Mouse (Mus musculus) cerebellum, adult 9-10 months (tissue): ENCODE data around the gene 2300002M23Rik.

Experiments used
- DNase-seq: peaks from one replicate; pipeline ENCODE4 v3.0.0; 2022

Gene 2300002M23Rik

DNA sequence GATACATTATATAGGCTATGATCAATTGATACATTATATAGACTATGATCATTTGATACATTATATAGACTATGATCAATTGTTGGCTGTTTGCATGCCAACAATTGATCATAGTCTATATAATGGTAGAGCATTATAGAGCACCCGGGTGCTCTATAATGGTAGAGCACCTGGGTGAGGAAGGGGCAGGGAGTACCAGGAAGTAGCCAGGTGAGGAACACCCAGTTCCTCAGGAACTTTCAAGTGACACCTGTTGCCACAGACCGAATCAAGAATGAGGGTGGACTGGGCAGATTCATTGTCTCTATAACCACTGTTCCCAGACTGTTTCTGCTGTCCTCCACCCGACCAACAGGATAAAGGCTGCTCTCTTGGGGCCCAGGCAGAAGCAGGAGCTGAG lies at the start of gene 2300002M23Rik:
TSS of gene 2300002M23Rik (plus strand) at position 301 of the 400 bp plus-strand sequence.
- DNase-seq: no peak

DNA sequence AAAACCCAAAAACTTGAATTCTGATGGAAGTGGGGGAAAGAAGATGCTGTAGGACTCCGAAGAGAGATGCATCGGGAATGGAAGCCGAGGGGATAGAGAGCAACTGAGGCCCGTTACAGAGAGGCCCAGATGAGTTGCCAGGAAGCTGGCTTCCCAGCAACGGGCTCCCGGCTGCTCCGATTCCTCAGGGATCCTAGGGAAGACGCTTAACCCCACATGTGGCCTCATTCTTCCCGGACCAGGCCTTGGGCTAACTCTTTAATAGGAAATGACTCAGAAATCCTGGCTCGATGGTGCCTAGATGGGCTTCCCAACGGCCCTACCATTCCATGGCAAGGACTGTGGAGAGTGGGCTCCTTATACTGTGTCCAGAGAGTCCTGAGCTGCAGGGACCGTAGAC lies 49.7 kb upstream of the 2300002M23Rik start:
- DNase-seq: no peak

DNA sequence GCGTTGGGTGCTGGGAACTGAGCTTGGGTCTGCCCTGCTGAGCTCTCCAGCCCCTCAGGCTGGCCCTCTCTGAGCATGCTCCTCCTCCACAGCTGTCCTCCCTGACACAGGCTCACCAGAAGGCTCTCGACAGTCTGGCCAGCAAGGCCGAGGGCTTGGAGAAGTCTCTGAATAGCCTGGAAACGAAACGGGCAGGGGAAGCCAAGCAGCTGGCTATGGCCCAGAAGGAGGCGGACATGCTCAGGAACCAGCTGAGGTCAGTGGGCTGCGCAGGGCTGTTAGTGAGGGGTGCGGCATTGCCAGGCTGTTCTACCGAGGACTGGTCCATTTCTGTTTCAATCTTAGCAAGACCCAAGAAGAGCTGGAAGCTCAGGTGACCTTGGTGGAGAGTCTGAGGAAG lies 42.9 kb upstream of the 2300002M23Rik start:
- DNase-seq: no peak

DNA sequence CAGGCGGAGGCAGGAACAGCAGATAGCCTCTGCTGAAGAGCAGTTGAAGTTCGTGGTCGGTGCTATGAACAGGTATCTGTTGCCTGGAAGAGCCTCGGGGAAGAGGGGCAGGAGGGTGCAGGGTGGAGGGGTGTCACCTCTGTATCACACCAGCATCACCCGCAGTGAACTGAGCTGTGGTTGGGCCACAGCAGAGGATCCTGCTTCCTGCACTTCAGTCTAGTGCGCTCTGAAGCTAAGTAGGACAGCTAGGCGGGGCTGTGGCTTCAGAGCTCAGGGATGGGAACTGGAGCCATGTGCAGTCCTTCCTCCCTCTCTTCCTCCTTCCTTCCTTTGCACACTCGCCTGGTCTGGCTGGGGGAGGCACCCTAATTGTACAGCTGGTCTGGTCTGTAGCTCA lies 40.6 kb upstream of the 2300002M23Rik start:
- DNase-seq: no peak

DNA sequence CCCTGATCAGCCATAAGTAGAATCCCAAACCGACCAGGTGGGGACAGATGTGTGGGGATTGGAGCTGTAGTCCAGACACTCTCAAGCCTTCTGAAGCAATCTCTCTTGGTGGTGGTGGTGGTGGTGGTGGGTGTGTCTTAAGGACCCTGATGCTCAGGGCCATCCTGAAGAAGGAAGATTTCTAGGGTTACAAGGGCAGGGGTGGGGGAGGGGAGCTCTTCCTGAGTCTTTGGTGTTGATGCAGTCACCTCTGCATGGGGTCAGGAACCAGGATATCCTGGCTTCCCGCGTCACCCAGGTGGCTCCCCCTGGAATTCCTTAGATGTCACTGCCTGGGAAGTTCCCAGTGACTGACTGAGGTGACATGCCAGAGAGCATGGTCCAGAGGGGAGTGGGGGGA lies 34.9 kb upstream of the 2300002M23Rik start:
- DNase-seq: no peak

DNA sequence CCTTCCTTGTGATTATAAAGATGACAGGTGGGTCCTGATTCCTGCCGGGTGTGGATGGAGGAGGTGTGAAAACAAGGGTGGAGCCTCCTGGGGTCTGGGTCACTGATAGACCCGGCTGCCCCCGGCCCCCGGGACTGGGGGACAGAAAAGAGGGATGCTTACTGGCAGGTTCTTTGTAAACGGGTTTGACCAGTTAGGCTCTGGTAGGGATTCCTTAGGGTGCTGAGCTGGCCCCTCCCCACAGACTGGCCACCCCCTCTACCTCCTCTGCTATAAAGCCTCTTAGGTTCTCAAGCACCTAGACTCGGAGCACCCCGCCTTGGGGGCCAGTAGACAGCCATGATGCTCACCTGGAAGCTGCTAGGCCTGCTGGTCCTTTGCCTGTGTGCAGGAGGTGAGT lies 34.3 kb upstream of the 2300002M23Rik start, which contains the start of gene Psors1c2:
TSS of gene Psors1c2 (plus strand) at position 301 of the 400 bp plus-strand sequence.
- DNase-seq: no peak

DNA sequence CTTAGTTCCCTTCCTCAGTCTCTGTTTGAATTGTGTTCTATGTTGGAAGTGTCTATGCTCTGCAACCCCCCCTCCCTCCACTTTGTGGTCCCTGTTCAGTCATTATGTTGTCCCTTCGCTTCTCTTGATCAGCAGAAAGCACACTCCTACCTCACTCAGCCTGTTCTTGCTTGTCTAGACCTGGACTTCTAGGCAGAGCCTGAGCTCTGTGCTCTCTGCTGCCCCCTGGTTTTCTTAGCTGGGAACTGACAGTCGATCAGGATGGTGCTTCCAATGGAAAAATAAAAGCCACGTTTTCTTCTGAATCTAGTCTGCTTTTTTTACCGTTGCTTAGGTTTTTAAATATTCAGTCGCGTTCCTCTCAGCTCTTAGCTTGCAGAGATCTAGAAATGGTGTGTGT lies 32.9 kb upstream of the 2300002M23Rik start:
- DNase-seq: peak; percentile 85

DNA sequence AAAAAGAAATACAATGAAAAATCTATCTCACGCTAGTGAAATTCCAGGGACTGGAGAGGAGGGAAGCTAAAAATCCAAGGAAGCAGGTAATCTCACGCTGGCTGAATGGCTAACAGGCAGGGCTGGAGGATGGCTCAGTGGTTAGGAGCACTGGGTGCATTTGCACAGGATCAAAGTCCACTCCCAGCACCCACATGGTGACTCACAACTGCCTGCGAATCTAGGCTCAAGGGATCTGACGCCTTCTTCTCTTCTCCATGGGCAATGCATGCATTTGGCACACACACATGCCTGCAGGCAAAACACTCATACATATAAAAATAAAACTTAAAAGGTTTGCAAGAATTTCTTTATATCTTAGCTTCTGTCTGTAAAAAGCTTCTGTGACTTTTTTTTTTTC lies 29.8 kb upstream of the 2300002M23Rik start:
- DNase-seq: no peak

DNA sequence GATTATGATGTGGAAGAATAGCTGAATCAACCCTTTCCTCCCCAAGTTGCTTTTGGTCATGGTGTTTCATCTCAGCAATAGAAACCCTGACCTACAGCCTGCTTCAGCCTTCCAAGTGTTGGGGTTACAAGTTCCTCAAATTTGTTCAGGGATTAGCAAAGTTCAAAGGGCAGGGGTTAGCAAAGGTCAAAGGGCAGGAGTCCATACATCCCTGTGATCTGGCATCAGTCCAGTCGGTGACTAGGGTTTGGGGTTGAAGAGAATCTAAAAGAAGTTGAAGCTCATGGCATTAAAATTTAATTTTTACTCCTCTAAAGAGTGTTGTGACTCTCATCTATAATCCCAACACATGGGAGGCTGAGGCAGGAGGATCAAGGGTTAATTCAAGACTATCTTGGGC lies 28.8 kb upstream of the 2300002M23Rik start:
- DNase-seq: no peak

DNA sequence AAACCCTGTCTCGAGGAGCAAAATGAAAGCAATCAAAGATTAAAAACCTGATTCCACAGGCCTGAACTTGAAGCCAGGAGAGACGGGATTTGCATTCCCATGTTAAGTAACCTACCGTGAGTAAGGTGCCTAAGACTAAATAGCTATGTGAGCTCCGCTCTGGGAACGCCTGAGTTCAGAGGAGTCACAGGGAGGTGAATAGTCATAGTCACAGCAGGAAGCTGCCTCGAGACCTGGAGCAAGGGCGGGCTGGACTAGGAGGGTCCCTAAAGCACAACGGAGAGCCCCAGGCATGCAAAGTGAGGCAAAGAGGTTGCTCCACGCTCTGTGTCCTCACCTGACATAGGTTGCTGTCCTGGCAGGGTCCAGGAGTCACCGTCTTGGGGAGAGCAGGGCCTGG lies 27.7 kb upstream of the 2300002M23Rik start:
- no peak for DNase-seq

DNA sequence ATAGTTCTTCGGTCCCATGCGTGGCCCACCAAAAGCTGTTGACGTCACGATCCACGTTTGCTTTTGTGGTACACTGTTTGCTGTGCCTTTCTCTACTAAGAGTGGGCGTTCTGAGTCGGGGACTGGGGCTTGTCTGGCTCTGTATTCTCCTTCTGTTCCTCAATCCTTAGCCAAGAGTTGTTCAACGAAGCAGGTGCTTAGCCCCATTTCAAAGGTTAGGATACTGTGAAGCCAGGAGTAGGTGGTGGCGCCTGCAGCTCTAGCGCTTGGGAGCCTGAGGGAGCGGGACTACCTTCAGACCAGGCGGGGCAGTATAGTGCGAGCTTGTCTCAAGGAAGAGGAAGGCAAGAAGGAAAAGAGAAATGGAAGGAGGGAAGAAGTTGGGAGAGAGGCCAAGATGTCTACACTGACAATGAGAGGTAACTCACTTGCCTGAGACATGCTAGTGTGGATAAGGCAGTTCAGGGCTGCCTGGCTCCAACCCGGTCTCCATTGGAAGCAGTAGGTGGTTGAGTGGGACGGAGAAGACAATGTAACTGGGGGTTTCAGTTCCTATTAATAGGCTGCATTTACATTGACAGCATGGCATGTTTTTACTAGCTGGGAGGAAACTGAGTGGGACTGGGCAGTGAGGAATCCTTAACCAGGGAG lies 24.4 kb upstream of the 2300002M23Rik start:
- DNase-seq: no peak

DNA sequence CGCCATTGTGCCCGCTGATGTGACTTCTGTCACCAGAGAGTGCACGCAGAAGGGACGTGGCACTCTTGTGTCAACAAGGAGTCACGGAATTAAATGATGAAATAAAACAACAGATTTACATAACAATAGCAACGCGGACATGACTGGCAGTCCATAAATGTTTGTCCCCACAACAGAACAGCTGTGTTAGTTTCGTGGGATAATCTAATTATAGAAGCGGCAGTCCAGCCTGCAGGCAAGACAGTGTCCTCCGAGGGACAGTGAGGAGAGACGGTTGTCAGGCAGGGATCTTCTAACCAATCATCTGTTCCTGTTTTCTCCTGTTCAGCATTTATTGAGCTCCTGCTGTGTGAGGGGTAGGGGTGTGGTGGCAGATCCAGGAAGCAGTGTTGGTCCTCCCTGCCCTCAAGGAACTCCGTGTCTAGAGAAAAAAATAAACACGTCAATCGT lies 23.8 kb upstream of the 2300002M23Rik start:
- no peak for DNase-seq

DNA sequence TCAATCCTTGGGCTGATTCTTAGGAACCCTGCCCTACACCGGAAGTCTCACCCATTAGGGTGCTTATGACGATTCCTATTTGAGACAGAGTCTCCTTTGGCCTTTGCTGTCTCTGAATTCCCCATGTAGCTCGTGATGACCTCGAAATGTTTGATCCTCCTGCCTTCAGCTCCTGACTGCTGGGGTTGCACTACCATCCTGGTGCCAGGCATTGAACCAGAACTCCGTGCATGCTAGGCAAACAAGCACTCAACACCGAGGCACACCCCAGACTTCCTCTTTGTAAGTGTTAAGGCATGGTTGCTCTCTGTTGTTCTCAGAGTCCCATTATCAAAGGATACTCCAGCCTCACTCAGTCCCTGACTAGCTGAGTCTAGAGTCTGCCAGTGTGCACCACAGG lies 23.2 kb upstream of the 2300002M23Rik start:
- no peak for DNase-seq

DNA sequence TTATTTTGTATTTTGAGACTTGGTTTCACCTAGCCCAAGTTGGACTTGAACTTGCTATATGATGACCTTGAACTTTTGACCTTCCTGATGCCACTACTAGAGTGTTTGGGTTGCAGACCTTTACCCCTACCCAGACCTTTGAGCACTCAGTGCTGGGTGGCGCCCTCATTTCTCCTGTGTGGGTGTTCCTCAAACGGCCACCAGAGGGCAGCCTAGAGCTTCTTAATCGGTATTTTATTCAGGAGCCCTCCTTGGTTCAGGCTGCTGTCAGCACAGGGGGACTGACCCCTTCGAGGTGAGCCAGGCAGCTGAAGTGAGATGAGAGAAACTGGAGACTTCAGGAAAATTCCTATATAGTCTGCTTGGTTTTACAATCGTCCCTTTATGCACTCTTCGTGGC lies 22.6 kb upstream of the 2300002M23Rik start:
- DNase-seq: peak; percentile 72

DNA sequence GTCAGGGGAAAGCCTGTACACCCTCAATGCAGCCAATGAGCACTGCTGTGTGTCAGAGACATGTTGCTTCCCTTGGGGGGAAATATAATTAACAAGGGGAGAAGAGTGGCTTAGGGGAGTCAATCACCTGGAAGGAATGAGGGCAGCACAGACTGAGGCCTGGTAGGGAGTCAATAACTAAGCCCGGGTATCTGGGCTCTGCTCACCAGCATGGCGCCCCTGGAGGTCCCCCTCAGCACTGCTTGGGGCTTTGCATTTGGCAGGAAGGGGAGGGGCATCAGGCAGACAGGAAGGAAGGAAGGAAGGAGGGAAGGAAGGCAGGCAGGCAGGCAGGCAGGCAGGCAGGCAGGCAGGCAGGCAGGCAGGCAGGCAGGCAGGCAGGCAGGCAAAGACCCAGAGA lies 19.8 kb upstream of the 2300002M23Rik start:
- no peak for DNase-seq

DNA sequence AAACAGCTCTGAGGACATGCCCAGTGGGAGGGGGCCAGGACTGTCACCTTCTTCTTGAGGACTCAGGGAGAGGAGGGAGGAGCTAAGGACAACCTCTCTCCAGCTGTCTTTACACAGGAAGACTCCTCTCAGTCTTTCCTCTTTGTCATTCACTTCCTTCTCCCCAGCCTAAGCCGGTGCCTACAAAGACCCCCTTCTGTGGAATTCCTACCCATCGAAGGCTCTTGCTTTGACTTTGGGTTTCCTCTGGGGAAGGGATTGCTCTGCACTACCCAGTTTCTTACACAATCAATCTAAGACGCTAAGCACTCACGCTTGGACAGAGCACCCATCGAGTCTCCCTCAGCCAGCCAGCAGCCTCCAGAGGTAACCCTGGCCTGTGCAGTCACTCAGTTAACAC lies 18.6 kb upstream of the 2300002M23Rik start:
- DNase-seq: no peak

DNA sequence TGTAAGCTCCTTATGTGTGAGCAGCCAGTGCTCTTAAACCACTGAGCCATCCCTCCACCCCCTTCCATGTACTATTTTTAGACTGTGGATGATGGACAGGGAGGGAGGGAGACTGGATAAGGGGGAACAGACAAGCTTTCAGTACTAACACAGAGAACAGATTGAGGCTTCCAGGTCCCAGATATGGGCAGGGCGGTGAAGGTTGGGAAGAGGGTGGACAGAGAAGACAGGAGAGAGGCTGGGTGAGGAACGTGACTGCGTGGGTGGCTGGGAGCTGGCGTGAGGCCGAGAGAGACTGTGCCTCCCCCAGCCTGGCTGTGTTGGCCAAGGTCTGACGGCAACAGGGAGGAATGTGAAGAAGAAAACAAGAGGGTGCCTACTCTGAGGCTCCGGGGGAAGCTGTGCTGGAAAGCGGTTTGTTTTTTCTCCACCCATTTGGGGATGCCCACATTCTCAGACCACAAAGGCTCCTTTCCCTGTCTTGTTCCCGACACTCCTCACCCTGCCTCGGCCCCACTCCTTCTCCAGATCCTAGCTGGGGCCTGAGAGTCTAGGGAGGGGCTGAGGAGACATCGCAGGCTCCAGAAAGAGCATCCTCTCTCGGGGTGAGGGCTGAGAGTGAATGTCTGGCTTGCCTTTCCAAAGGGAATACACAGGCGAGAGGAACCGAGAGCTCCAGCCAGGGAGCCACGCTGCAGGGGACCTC lies 17.7 kb upstream of the 2300002M23Rik start:
- peak; percentile 86 for DNase-seq

DNA sequence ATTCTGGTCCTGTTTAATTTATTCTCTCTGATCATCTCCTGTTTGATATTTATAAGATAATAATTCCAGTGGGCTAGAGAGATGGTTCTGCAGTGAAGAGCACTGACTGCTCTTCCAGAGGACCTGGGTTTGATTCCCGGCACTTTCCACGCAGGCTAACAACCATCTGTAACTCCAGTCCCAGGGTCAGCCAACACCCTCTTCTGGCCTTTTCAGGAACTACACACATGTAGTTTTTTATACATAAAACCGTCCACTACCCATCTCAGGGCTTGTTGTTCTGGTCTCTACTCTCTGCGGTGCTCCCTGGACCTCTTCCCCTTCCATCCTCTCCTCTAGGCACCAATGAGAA lies 17.1 kb upstream of the 2300002M23Rik start:
- no peak for DNase-seq

DNA sequence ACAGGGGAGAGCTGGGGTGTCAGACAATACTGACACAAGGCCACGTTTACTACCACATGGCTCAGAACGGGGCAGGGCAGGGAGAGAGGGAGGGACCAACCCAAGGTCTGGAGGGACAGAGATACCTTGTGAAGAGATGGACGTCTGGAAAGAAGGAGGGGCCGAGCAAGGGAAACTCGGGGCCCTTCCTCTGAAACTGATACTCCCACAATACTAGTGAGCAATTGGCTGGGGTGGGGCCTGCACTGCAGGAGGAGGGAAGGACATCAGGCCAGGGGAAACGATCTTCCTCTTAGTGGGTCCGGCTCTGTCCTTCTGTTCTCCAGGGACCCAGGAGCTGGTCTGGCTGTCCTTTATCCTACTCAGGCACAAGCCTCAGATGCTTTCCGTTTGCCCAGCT lies 16.4 kb upstream of the 2300002M23Rik start:
- no peak for DNase-seq

DNA sequence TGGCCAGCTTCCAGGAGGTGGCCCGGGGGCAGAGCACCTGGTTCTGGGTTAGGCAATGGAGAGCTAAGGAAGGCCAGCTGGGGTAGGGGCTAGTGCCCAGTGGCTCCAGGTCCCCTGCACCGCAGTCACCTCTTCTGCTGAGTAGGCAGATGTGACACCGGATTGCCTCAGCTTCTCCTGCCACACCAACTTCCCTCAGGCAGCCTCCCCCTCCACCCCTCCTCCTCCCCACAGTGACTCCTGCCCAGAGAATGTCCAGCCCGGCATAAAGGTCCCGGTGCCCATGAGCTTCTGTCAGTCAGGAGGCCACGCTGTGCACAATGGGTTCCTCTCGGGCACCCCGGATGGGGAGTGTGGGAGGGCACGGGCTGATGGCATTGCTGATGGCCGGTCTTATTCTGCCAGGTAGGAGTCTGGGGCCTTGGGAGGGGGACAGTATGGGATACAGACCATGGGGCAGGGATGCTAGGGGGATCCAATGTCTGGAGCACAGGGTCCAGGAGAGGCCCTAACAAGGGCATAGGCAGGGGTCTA lies 15.3 kb upstream of the 2300002M23Rik start, which contains the start of gene Cdsn:
TSS of gene Cdsn (plus strand) at position 248 of the 534 bp plus-strand sequence.
- DNase-seq: no peak

DNA sequence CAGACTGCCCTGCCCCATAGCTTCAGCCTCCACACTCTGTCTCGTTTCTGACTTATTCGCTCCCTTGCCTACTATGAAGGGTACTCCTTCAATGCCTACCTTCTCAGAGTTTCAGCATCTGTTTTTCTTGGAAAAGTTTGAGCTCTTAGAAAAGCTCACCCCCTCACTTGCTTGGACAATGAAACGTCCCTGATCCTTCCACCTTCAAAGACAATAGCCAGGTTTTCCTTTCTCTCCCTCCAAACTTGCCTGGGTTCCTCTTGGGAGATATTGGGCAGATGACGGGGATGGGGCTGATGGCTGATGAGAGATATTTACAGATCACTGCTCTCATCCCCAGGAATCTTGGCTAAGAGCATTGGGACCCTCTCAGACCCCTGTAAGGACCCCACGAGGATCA lies 12.9 kb upstream of the 2300002M23Rik start:
- no peak for DNase-seq

DNA sequence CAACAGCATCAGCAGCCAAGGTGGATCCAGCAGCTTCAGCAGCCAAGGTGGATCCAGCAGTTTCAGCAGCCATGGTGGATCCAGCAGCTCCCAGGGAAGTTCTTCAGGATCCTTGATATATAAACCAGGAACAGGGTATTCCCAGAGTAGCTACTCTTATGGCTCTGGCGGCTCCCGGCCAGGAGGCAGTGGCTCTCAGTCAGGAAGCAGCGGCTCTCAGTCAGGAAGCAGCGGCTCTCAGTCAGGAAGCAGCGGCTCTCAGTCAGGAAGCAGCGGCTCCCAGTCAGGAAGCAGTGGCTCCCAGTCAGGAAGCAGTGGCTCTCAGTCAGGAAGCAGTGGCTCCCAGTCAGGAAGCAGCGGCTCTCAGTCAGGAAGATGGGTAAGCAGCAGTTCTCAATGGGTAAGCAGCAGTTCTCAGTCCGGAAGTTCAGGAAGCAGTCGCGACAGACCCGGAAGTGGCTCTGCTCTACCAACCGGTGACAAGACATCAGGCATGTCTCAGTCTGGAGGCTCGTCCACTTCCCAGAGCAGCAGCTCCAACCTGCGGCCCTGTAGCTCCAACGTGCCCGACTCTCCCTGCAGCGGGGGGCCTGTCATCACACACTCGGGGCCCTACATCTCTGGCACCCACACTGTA lies 12.4 kb upstream of the 2300002M23Rik start:
- DNase-seq: no peak

DNA sequence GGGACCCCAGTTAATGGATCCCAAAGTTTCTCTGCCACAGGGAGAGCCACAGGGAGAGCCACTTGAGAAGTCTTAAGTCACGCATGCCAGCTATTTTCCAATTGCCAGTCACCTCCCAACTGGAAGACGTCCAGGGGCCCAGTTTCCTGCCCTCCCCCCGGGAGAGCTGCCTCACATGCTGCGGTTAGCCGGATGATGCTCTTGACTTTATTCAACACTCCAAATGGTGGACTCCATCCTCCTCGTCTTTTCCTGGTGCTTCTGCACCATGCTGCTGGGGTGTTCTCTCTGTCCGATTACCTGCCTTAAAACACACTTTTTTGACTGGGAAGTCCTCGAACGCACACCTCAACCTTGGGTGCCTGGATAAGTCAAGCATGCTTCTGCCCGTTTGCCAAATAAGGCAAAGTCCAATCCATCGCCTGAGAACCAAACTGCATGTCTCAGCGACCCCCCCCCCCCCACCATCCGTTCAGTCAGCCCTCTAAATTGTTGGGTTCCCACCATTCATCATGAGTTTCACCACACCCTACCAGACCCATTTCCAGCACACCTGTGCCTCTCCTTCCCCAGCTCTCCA lies 11.0 kb upstream of the 2300002M23Rik start:
- DNase-seq: no peak
